Mouse (Mus musculus) midbrain, embryonic 11.5 days (tissue): ENCODE data around the gene Abcc4. TPM values are rescaled to one million over a fixed set of nuclear protein-coding genes. Genes with fewer than 3 reads are reported as not detected.
A peak's percentile ranks its signal among the peaks of the same experiment; 100 is the strongest.

ENCODE experiments used
- ATAC-seq: fragments of 200-750 bp; cut with Nextera tagmentation; 2 replicates; pipeline ENCODE4 v1.8.0; 2017; ENCODE audit warnings: moderate TSS enrichment, moderate library complexity; ENCODE audit not compliant: low FRiP score
- DNase-seq: peaks from one replicate; pipeline ENCODE4 v3.0.0; 2015; ENCODE audit warnings: low spot score; ENCODE audit errors: missing footprints
- H3K27ac ChIP-seq: fragments of 300-500 bp; sonication (generic); 2 replicates; pipeline ENCODE4 v1.5.1; 2014; ENCODE audit warnings: low read depth, low read length
- H3K27me3 ChIP-seq: fragments of 300-500 bp; sonication (generic); 2 replicates; pipeline ENCODE4 v1.6.1; 2014; ENCODE audit warnings: mild to moderate bottlenecking, low read length, moderate library complexity, mixed read lengths; ENCODE audit not compliant: control insufficient read depth, insufficient read depth
- H3K36me3 ChIP-seq: fragments of 300-500 bp; sonication (generic); 2 replicates; pipeline ENCODE4 v1.6.1; 2014; ENCODE audit warnings: mild to moderate bottlenecking, low read length, moderate library complexity, mixed read lengths; ENCODE audit not compliant: control insufficient read depth, insufficient read depth
- H3K4me1 ChIP-seq: fragments of 300-500 bp; sonication (generic); 2 replicates; pipeline ENCODE4 v1.6.1; 2014; ENCODE audit warnings: low read length; ENCODE audit not compliant: control insufficient read depth, insufficient read depth
- H3K4me2 ChIP-seq: fragments of 300-500 bp; sonication (generic); 2 replicates; pipeline ENCODE4 v1.6.1; 2014; ENCODE audit warnings: mild to moderate bottlenecking, moderate library complexity
- H3K4me3 ChIP-seq: fragments of 300-500 bp; sonication (generic); 2 replicates; pipeline ENCODE4 v1.5.1; 2014; ENCODE audit warnings: low read depth, low read length
- H3K9ac ChIP-seq: fragments of 300-500 bp; sonication (generic); 2 replicates; pipeline ENCODE4 v1.6.1; 2014; ENCODE audit warnings: low read length
- H3K9me3 ChIP-seq: fragments of 300-500 bp; sonication (generic); 2 replicates; pipeline ENCODE4 v1.6.1; 2016; ENCODE audit warnings: low read length; ENCODE audit not compliant: control insufficient read depth
- WGBS: fragments of 180-500 bp; shearing (Covaris S2); extraction: QIAGEN DNeasy Blood & Tissue Kit; methylation state at CpG from one replicate; pipeline ENCODE4 v1.1.7; 2014; 5-methylcytosine and 5-hydroxymethylcytosine counted together
- polyA plus RNA-seq: library from polyadenylated mRNA; unstranded; fragments of >200 nt; fragmentation: Nextera tagmentation; extraction: Ambion mirVana; gene quantifications from 2 replicates; pipeline ENCODE4 v1.2.1, GENCODE M21; 2014

The Abcc4 gene
- polyA plus RNA-seq, 1 experiment from 2014 or later = 4.2 TPM

DNA sequence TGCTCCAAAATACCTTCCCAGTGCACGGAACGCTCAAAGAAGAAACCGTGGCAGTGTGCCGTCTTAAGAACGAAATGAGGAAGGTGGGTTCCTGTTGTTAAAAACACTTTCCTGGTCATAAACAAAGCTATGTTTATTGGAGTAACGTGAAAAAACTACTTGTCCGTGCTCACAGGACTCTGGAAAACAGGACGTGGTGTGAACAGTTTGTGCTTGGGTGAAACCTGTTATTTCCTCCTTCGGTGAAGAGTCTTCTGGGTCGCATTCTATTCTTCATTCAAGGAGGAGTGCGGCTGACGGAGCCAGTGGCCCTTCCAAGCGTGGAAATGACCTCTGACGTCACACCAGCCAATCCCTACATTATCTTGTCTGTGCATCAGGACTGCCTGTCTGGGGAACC is 198.2 kb downstream of the Abcc4 start:
- H3K36me3 ChIP-seq = no peaks in the 10 kb centered on the region
- H3K27ac ChIP-seq = no peak overlapping the region
- H3K9ac ChIP-seq = no peak overlapping the region
- ATAC-seq (no peak), DNase-seq (peak; percentile 54)
- H3K4me2 ChIP-seq = no peak overlapping the region
- no peaks in the 10 kb centered on the region for H3K9me3 ChIP-seq
- H3K4me3 ChIP-seq = no peak overlapping the region
- 89% methylated on average over 14 of the region's 14 CpGs for WGBS
- no peaks in the 10 kb centered on the region for H3K27me3 ChIP-seq
- peaks cover 9% of the 10 kb centered on the region for H3K4me1 ChIP-seq

DNA sequence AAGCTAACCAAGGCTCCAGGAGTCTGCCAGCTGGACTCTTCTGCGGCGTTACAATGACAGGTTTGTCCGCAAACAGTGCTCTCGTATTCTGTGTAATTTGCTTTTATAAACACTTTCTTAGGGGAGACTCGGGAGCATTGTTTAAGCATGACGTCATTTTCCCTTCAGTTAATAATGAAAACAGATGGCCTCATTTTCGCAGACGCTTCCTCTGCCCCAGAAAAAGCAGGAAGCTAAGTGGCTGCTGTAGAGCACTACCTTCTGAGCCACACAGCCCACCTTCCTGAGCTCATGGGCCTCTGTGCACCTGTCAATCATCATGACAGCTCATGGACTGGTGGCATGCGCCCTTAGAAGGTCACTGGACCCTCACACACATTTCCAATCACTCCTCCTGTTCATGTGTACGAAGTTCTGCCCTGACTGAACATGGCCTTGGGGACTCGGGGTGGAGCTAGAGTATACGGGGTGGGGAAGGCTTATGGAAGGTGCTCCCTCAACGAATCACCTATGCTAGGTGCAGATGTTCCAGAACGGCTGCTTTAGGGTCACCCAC is 199.3 kb downstream of the Abcc4 start:
- DNase-seq (peak; percentile 28), ATAC-seq (peak; percentile 72)
- H3K36me3 ChIP-seq = no peaks in the 10 kb centered on the region
- no peak overlapping the region; the same call in 1 of the 2 replicates for H3K27ac ChIP-seq
- no peak overlapping the region for H3K9ac ChIP-seq
- H3K9me3 ChIP-seq = no peaks in the 10 kb centered on the region
- peaks cover 9% of the 10 kb centered on the region for H3K4me1 ChIP-seq
- H3K4me3 ChIP-seq = no peak overlapping the region
- no peaks in the 10 kb centered on the region for H3K27me3 ChIP-seq
- H3K4me2 ChIP-seq = no peak overlapping the region
- WGBS = 65% methylated on average over 14 of the region's 14 CpGs

DNA sequence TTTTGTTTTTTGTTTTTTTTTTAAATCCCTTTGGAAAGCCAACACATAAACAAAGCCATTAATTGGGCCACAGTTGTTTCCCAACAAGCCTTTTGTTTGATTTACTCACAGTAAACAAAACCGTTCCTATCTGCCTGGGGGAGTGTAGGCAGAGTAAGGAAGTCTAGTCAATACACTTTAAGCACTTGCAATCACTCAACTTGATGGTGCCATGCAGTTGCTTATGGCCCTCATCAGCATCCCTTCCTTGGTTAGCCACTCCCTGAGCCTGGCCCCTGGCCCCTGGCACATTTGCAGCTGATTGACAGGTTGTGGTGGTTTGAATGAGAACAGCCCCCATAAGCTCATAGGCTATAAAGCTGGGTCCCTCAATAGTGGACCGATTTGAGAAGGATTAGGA is 209.3 kb downstream of the Abcc4 start:
- DNase-seq = no peak
- peaks cover 4% of the 10 kb centered on the region; the same call in 1 of the 2 replicates for H3K9me3 ChIP-seq
- WGBS = 76% methylated on average over 2 of the region's 2 CpGs

DNA sequence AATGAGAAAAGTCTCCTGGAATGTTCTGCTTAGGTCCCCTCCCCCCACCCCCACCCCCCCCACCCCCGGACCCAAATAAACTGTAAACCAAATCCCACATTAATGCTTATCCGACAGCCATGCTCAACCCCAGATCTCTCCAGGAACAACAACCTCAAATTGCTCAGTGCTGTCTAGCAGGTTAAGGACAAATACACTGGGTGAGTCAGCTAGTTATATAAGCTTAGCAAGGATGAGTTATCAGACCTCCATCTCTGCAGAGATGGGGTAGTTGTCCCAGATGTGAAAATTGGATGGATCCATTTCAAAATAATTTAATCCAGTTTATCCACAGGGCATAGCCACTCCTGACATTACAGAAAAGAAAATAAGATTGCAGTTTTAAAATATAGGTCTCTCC is 210.6 kb downstream of the Abcc4 start:
- ATAC-seq = no peak
- Histone ChIP-seq H3K4me2 (no peak overlapping the region), H3K36me3 (no peaks in the 10 kb centered on the region), H3K9me3 (peaks cover 4% of the 10 kb centered on the region; the same call in 1 of the 2 replicates), H3K27ac (no peak overlapping the region), H3K27me3 (no peaks in the 10 kb centered on the region), H3K9ac (no peak overlapping the region), H3K4me3 (no peak overlapping the region), H3K4me1 (peaks cover 11% of the 10 kb centered on the region)
- DNase-seq = peak; percentile 2
- 90% methylated on average over 2 of the region's 2 CpGs for whole genome bisulfite sequencing

More for the DNA sequence above, 209.3 kb downstream of the Abcc4 start:
- Histone ChIP-seq H3K4me2 (no peak overlapping the region), H3K4me1 (no peaks in the 10 kb centered on the region), H3K27ac (no peak overlapping the region), H3K4me3 (no peak overlapping the region), H3K9ac (no peak overlapping the region), H3K36me3 (no peaks in the 10 kb centered on the region), H3K27me3 (no peaks in the 10 kb centered on the region)
- ATAC-seq = peak; percentile 7; the same call in 1 of the 2 replicates

DNA sequence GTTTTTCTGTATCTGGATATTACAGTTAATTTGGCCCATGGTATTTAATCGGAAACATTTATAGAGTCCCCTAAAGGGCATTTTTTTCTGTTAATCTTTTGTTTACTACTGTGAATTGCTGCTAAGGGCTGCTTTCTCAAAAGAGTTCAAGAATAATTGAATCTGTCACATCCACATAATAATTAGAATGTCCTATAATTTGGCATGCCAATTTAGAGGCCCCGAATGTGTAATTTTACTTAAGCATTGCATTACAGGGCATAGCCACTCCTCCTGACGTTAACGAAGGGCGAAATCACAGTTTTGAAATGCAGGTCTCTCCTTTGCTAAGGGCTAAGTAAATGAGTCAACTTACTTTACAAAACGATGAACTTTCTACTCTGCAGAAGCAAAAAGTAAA is 214.3 kb downstream of the Abcc4 start:
- Histone ChIP-seq H3K4me2 (no peak overlapping the region; the same call in 1 of the 2 replicates), H3K9me3 (no peaks in the 10 kb centered on the region), H3K27me3 (no peaks in the 10 kb centered on the region), H3K9ac (no peak overlapping the region), H3K36me3 (no peaks in the 10 kb centered on the region), H3K4me1 (peaks cover 12% of the 10 kb centered on the region), H3K27ac (no peak overlapping the region), H3K4me3 (no peak overlapping the region)
- ATAC-seq (no peak), DNase-seq (no peak)
- WGBS = 79% methylated on average over 6 of the region's 6 CpGs

DNA sequence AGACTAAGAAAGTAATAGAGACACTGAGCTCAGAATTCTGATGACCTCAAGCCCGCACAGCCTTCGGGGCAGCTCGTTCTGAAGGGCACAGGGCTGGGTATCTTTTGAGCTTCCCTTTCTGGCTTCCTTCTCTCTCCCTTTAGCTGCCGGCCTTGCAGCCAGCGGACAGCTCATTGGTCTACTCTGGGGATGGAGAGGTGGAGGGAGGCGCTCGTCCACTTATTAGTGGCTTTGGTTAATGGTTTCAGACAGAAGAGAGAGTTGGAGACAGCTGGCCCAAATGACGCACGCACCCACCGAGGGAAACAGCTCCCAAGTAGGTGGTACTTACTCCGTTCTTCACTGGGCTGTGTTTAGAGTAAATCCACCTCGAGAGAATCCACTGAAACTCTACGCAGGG is 214.7 kb downstream of the Abcc4 start:
- 0 out of 2 replicates have a peak overlapping the region, but pooled peaks have one; percentile 24 for H3K9ac ChIP-seq
- no peaks in the 10 kb centered on the region for H3K36me3 ChIP-seq
- H3K4me1 ChIP-seq = peaks cover 12% of the 10 kb centered on the region
- H3K4me3 ChIP-seq = no peak overlapping the region
- peak overlapping the region; percentile 28; the same call in 1 of the 2 replicates for H3K4me2 ChIP-seq
- ATAC-seq (peak; percentile 61), DNase-seq (peak; percentile 81)
- H3K9me3 ChIP-seq = no peaks in the 10 kb centered on the region
- no peaks in the 10 kb centered on the region for H3K27me3 ChIP-seq
- 33% methylated on average over 13 of the region's 13 CpGs for WGBS
- no peak overlapping the region for H3K27ac ChIP-seq

DNA sequence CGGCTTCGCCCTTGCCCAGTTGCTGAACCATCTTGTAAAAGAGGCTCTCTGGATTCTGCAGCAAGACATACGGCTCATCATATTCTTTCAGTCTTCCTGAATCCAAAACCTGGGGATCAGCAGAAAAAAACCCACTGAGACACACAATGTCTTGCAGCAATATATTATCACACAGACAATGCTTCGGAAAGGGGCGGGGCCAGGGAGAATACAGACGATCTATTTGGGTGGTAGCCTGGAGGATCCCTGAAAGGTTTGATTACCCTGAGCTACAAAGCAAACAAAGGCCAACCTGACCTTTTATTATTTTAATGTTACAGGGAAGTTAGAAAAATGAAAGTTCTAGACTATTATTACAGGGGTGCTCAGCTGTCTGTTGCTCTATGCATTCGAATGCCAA is 215.5 kb downstream of the Abcc4 start:
- DNase-seq (peak; percentile 88), ATAC-seq (no peak)
- no peak overlapping the region for H3K27ac ChIP-seq
- no peak overlapping the region for H3K9ac ChIP-seq
- no peaks in the 10 kb centered on the region for H3K36me3 ChIP-seq
- H3K9me3 ChIP-seq = no peaks in the 10 kb centered on the region
- peaks cover 12% of the 10 kb centered on the region for H3K4me1 ChIP-seq
- H3K4me2 ChIP-seq = no peak overlapping the region
- 71% methylated on average over 7 of the region's 7 CpGs for whole genome bisulfite sequencing
- no peak overlapping the region for H3K4me3 ChIP-seq
- no peaks in the 10 kb centered on the region for H3K27me3 ChIP-seq

DNA sequence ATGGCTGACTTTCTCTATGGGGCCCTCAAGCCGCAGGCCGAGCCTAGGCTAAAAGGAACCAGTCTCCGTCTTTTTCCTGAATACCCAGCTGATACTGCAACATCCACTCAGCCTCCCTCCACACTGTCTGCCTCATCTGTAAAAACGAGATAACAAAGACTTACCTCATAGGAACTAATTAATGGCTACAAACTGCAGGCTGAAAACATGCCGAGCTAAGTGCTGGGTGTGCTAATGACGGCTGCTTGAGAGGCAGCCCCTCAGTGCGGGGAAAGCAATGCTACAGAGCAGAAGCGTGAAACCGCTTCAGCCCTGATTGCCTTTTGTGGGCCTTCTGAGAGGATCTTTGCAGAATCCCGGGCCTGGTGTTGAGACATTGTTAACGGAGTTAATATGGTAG is 219.7 kb downstream of the Abcc4 start:
- Histone ChIP-seq H3K4me3 (no peak overlapping the region), H3K9ac (no peak overlapping the region), H3K27me3 (no peaks in the 10 kb centered on the region), H3K27ac (no peak overlapping the region), H3K4me1 (peaks cover 10% of the 10 kb centered on the region), H3K9me3 (no peaks in the 10 kb centered on the region), H3K4me2 (no peak overlapping the region), H3K36me3 (no peaks in the 10 kb centered on the region)
- ATAC-seq = no peak
- WGBS = 88% methylated on average over 11 of the region's 11 CpGs
- DNase-seq = no peak

DNA sequence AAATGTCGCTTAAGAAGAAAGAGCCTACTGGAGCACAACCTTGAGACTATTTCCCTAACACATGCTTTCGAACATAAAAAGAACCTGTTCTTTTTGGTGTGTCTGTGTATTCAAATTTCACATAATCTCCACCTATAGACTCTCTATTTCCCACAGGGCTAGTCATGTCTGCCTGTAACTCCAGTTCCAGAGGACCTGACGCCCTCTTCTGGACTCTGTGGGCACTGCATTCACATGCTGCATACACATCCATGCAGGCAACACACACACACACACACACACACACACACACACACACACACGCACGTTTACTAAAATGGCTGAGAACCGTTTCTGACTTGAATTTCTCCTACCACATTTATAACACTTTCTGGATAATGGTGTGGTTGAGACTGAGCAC is 220.4 kb downstream of the Abcc4 start:
- H3K9me3 ChIP-seq = no peaks in the 10 kb centered on the region
- ATAC-seq = no peak

More for the DNA sequence above, 220.4 kb downstream of the Abcc4 start:
- Histone ChIP-seq H3K4me1 (peaks cover 3% of the 10 kb centered on the region), H3K27ac (no peak overlapping the region), H3K9ac (no peak overlapping the region), H3K4me3 (no peak overlapping the region), H3K27me3 (no peaks in the 10 kb centered on the region), H3K4me2 (no peak overlapping the region), H3K36me3 (no peaks in the 10 kb centered on the region)
- 93% methylated on average over 6 of the region's 6 CpGs for WGBS
- no peak for DNase-seq
